Mouse (Mus musculus): ENCODE measurements around the gene Slamf8.

GRCm38 (mm10) chr1:172612745-172613144 is 22.4 kb upstream of the Slamf8 start:
- no peak for TF ChIP-seq CTCF (IDR thresholded peaks at IDR 0.05; ENCODE audit: insufficient read depth, low read depth, low read length)
- no peak for TF ChIP-seq POLR2A (IDR thresholded peaks at IDR 0.05; ENCODE audit: insufficient read depth, low read depth, low read length)
